Mouse (Mus musculus) WW6 (cell line): Measurements from ENCODE around the gene Serping1.
A peak's percentile ranks its signal among the peaks of the same experiment; 100 is the strongest.
"Not testable (repeated sequence)": the region's sequence is repeated elsewhere in the genome, so short reads cannot be mapped to it uniquely, and the experiment has no call there.

Experiments used
- DNase-seq: peaks from one replicate; pipeline ENCODE4 v3.0.0-alpha.2; 2013; ENCODE audit warnings: low read depth, low spot score

Gene Serping1

GRCm38 (mm10) chr2:84738271-84738911, 36.9 kb downstream of the Serping1 start:
- no peak for DNase-seq

- DNase-seq, result no peak
These were observed 37.8 kb downstream of the Serping1 start for GRCm38 (mm10) chr2:84737451-84737925.

GRCm38 (mm10) chr2:84736312-84737161, 38.7 kb downstream of the Serping1 start:
- no peak for DNase-seq

DNA sequence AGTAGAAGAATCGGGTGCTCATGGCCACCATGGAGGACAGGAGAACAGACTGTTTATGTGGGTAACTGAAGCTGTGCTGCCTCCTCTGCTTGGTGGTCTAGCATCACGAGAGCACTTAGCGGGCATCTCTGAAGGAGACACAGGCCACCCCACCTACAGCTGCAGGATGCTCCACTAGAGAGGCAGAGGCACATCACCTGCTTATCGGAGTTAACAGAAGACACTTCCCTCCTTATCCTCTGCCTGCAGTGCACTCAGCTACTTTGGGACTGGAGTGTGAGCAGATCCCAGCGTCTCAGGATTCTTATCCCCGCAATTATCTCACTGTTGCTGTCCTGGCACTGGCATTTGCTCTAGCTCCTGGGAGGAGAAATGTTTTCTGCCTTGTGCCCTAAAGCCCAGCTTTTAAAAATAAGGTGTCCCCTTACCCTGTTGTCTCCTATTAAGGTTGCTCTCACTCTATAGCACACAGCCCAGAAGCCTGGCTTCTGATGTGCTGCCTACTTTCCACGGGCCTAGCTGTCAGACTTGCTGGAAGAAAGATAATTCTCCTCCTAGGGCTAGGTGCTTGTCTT, 39.8 kb downstream of the Serping1 start:
- DNase-seq, result no peak

- no peak for DNase-seq
These were observed 40.3 kb downstream of the Serping1 start for GRCm38 (mm10) chr2:84734919-84735318.

DNA sequence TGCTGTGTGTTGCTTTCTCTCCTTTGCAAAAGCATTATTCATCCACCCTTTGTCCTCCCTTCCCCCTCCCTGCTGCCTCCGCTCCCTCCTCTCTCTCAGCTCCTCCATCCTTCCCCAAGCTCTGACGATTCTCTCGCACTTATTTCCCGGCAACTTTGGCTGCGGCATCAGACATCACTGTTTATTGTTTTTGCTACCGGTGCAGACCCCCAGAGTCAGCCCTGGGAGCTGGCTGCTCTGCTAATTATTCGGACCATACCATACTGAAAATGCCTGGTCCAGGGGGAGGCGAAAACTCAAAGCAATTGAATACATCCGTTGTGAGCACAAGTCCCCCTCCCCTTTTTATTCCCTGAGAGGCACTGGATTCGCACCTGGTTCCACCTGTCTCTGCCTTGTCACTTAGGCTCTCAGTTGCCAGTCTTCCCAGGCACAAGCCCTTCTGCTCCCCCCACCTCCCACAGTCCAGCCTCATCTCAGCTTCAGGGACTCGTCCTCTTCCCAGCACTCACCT, 40.8 kb downstream of the Serping1 start:
- no peak for DNase-seq

GRCm38 (mm10) chr2:84733579-84734300, 41.5 kb downstream of the Serping1 start, which contains the start of gene Ypel4:
Gene Ypel4 (plus strand): TSS chr2:84734058.
- DNase-seq, result no peak

DNA sequence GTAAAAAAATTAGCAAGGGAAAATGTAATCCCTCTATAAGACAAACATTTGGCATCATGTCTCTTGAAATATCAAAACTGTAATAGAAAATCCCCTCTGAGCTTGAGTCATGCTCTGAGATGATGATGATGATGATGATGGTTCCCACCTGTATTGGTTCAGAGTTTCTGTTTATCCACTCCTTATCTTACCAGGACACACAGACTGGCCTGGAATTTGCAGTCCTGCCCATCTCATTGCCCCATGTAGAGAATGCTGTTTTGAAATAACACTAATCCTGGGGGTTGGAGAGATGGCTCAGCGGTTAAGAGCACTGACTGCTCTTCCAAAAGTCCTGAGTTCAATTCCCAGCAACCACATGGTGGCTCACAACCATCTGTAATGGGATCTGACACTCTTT, 42.9 kb downstream of the Serping1 start:
- no peak for DNase-seq

- DNase-seq, result no peak
These were observed 44.0 kb downstream of the Serping1 start for GRCm38 (mm10) chr2:84731206-84731605.

DNA sequence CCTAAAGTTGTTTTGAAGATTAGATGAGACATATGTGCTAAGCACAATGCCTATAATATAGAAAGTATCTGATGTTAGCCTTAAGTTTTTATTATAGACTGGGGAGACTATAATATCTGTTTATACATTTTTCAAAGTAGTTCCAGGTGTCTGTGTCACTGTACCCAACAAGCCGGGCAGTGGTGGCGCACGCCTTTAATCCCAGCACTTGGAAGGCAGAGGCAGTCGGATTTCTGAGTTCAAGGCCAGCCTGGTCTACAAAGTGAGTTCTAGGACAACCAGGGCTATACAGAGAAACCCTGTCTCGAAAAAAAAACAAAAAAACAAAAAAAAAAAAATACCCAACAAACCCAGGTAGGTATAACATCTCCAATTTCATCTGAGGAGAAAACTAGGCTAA, 47.1 kb downstream of the Serping1 start:
- DNase-seq, result not testable (repeated sequence)

- peak; percentile 96 for DNase-seq
These were observed 47.9 kb downstream of the Serping1 start, which contains the start of gene Clp1 for GRCm38 (mm10) chr2:84727172-84727858. Gene Clp1 (minus strand): TSS chr2:84727350.

DNA sequence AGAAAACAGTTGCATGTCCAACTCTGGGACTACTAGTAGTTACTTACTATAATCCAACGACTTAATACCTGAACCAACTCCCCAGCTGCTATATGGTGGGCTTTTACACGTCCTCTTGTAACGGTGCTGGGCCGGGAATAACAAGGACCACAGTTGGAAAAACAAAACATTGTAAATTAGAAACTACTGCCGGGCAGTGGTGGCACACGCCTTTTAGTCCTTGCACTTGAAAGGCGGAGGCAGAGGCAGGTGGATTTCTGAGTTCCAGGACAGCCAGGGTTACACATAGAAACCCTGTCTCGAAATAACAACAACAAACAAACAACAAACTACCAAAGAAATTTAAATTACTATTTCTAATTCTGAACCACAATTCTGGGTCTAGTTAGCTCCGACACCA, 48.5 kb downstream of the Serping1 start:
- no peak for DNase-seq

DNA sequence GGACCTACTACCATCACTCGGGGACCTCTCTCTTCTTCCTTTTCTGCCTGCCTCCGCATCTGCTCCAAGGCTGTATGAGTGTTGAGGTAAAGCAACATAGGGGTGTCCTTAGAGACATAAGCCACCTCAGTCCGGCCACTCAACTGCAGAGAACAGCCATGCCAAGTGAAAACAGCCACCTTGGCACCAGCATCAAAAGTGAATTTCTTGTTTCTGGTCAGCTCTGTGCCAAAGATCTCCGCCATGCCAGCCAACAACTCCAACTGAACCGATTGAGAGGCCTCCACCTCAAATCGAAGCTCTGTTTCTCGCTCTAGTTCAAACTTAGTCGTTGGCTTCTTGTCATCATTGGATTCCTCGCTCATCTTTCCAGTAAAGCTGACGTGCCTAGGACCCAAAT, 49.5 kb downstream of the Serping1 start:
- DNase-seq, result no peak

GRCm38 (mm10) chr2:84723856-84724255, 51.4 kb downstream of the Serping1 start:
- no peak for DNase-seq

- DNase-seq, result no peak
These were observed 54.1 kb downstream of the Serping1 start for GRCm38 (mm10) chr2:84721182-84721581.

DNA sequence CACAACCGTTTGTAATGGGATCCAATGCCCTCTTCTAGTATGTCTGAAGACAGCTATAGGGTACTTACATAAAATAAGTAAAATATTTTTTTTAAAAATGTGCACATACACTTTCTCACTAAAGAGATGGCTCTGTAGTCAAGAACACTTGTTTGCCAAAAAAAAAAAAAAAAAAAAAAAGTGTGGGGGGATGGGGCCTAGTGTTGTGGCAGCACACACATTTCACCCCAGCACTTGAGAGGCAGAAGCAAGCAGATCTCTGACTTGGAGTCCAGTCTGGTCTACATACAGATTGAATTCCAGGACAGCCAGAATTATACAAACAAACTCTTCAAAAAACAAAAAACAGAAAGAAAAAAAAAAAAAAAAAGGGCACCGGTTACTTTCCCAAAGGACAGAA, 54.5 kb downstream of the Serping1 start:
- no peak for DNase-seq

GRCm38 (mm10) chr2:84717357-84717756, 57.9 kb downstream of the Serping1 start:
- no peak for DNase-seq

GRCm38 (mm10) chr2:84716423-84717355, 58.6 kb downstream of the Serping1 start:
- no peak for DNase-seq

GRCm38 (mm10) chr2:84715562-84716361, 59.5 kb downstream of the Serping1 start:
- DNase-seq, result peak; percentile 78
